Mouse (Mus musculus) retina, adult 2 months (tissue): ENCODE data around the gene Cd37.
"Not testable (repeated sequence)": the region's sequence is repeated elsewhere in the genome, so short reads cannot be mapped to it uniquely, and the experiment has no call there.

Experiments used
- DNase-seq: peaks from one replicate; pipeline ENCODE4 v3.0.0-alpha.2; 2012; ENCODE audit warnings: low read depth, low spot score

Cd37 gene

DNA sequence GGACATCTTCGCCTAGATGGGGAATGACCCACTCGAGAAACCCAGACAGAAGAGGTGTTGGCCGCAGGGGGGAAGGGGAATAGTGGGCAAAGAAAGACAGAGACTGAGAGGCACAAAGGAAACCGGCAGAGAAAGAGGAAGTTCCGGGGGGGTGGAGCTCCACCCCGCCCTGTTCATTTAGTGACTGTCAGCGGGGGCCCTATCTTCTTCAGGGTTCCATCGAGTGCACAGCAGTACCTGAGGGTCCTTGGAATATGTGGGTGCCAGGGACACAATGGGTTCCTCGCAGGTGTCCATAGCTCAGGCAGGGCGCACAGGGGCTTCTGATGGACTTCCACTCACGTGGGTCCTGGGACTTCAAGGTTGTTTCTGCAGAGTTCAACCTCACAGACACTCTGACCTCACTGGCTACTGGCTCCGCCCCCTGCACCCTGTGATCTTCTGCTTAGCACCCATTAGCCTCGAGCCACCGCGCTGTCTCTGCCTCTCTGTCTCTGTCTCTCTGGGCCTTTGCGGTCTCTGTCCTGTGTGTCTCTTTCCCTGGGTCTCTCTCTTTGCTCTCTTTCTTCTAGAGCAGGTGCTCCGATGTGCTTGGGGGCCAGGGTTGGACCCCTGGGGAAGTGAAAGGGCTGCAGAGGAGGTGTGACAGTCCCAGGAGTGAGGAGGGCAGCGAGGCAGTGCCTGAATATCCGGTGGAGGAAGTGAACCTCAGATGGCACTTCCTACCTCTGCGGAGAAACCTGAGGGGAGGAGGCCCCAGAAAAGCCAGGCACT is at the start of gene Cd37:
TSS of gene Cd37 (minus strand) at position 393 of the 774 bp plus-strand sequence.
- no peak for DNase-seq

DNA sequence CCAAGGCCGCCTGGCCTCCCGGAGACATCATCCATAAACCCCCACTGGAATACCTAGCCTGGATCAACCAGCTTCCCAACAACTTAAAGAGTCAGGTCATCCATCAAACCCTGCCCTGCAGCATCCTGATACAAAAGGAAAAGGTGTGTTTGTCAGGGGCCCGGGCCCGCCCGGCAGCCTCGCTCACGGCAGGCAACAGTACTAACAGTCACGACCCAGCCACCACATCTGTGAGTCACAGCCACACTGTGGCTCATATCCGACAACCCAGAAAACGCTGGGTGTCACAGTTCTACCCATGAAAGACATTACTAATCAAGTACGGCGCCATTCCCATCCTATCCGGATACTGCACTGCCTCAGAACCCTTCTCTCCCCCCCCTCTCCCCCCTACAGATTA is 47.6 kb upstream of the Cd37 start:
- no peak for DNase-seq

DNA sequence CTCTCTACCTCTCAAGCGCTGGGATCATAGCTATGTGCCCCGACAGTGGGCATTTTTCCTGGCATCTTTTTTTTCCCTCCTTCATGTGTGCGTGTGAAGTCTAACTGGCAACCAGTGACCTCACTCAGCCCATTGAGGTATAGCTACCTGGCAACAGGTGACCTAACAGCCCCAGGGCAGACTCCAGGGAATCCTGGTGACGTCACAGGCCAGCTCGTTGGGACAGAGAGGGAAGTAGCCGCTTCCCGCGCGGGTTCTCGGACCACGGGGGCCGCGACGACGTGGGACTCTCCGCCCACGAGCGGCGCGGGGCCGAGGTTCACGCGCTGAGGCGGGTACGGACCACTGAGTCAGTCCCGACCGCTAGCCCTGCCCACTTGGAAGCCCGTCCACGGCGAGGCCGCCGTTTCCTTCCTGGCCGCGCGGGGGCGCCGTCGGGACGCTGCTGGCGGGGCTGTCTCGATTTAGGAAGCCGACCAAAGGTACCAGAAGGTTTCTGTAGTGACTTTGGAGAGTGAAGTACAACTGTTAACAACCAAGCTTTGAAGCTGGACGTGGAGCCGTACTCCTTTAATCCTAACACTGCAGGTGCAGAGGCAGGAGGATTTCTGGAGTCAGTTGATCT is 38.3 kb upstream of the Cd37 start, which contains the start of gene Slc6a21:
TSS of gene Slc6a21 (plus strand) at position 378 of the 625 bp plus-strand sequence.
- no peak for DNase-seq

DNA sequence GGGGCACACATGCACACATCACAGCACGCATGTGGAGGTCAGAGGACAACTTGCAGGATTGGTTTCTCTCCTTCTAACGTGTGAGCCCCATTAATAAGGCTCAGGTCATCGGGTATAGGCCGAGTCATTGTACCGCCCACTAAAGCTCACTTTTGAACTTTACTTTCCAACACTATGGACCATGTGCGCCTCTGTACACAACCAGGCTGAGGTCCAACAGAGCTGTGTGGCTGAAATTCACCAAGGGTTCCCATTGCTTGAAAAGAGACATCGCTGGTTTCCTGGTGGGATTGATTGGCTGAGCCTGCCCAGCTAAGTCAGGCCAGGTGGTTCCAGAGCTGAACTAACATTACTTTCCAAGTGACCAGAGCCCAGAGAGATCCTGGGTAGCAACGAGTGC is 34.8 kb upstream of the Cd37 start:
- DNase-seq = no peak

DNA sequence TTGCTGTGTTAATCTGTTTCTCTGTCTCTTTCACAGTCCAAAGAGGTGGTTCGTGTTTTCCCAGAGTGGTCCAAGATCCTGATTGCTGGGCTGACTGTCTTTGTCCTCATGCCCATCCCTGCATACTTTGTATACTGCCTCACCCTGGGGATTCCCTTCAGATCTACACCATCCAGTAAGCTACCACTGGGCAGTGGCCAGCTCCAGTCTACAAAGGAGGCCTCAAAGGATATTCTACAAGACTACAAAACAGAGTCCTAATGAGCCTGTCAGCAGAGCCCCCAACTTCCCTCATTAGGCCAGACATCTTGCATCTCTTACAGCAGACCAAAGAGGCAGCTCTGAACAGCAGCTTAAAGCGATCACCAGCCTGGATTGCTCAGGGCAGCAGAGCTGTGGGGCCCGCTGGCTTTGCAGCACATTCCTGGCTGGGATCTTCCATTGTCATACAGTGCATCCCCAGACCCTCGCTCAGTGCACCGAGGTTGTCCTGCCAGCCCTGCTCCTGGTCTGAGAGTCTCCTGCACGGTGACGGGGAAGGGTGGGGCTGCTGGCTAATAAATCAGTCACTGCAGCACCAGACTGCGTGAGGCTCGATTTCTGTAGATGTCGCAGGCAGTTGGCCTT is 34.0 kb upstream of the Cd37 start:
- DNase-seq = no peak

DNA sequence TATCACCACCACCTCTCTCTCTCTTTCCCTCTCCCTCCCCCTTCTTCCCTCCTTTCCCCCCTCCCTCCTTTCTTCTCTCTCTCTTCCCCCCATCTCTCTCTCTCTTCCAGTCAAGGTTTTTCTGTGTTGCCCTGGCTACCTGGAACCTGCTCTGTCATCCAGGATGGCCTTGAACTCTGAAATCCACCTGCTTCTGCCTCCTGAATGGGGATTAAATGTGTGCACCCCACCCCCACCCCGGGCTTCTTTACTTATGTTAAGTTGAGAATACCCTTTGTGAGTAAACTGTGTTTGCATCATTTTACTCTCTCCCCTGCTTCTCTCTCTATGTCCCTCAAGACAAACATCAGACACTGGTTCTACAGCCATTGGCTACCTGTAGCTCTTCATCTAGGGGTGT is 26.6 kb upstream of the Cd37 start:
- no peak for DNase-seq

DNA sequence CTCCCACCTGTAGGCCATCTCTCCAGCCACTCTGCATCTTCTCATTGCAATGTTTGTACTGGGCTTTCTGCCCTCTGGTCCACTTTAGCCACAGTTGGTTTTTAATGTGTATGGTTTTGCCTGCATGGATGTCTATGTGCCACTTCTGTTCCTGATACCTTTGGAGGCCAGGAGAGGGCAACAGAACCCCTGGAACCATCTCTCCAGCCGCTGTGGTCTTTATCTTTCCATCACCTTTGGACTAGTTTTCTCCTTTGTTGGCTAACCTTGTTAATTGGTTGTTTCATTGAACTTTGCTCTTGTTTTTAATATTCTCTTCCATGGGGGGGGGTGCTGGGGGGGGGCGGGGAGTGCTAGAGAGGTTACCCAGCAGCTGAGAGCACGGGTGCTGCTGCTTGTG is 25.4 kb upstream of the Cd37 start:
- no peak for DNase-seq

DNA sequence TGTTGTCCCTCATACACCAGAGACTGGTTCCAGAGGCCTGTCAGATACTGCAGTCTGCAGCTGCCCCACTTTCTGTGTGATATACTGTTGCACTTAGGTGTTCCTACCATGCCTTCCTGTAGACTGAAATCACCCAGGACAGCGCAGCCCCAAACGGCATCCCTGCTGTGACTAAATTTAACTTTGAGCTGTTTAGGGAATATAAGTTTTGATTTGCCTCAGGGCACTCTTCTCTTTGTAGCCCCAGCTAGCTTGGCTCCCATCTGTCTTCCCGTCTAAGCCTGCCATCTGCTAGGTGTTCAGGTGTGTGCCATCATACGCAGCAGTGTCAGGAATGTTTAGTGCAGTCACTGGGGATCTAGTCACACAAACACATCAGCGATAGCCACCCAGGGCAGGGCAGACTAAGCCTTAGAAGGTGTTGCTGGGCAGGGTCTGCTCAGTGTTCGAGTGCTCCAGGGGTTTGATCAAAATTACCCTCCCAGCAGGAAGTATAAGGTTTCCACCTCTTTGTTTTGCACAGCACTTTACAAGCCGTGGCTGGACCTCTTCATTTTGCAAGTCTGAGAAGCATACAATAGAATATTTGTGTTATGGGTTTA is 24.2 kb upstream of the Cd37 start:
- DNase-seq = no peak

DNA sequence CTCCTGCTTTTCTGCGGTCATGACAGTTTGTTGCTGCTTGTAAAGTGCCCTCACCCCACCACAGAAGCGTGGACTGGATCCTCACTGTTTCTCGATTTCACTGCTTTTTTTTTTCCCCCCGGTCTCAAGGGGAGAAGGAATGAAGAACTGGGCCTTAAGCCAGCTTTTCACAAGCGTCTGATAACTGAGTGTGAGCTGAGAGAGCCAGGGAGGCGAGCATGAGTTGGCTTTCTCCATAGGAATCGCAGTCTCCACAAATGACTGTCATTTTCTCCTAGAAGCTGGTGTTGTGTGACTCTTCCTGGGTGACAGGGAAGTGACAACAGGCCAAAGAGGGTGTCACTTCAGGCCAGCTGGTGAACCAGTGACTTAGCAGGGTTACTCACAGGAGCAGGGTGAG is 23.4 kb upstream of the Cd37 start:
- no peak for DNase-seq

DNA sequence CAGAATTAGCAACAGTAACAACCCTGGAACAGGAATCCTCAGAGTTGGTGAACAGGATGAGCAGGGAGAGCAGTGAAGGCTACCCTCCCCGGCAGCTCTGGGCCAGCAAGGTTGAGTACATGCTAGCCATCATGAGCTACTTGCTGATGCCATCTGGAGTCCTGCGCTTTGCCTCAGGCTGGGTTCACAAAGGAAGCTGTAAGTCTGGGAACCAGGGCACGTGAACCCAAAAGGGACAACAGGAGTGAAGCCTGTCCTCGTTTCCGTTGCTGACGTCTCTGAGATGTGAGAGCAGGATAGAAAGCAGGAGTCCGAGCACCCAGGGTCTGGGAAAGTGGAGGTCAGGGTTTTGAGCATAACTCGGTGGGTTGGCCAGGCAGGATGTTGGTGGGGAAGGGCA is 20.4 kb upstream of the Cd37 start:
- no peak for DNase-seq

DNA sequence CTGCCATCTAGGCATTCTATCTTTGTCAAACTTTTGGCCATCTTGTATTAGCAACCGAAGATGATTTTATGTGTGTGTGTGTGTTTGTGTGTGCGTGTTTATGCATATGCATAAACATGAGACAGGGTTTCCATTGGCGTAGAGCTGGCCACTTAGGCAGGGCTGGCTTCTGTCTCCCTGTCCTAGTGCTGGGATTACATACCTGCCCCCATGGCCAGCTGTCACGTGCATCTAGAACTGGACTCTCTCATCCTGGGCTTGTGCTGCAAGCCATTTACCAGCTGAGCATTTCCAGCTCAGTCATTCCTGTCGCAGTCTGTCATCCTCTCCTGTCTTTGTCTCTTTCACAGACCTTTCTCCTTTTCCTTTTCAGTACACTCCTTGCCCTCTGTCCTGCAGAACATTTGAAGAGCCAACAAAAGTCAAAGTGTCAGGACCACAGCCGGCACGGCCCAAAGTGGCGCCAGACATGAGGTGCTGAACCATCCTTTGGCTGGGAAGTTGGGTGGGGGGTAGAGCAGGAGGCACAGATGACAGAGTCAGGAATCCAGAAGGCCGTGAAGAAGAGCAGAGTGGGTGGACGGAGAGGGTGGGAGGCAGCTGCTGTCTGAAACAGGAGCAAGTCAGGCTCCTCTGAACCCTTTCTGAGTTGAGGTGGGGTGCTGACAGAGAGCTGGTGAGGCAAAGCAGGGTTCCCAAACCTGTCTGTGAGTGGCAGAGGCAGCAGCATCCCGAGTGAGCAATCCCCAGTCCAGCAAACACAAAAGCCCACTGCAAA is 18.3 kb upstream of the Cd37 start:
- no peak for DNase-seq

DNA sequence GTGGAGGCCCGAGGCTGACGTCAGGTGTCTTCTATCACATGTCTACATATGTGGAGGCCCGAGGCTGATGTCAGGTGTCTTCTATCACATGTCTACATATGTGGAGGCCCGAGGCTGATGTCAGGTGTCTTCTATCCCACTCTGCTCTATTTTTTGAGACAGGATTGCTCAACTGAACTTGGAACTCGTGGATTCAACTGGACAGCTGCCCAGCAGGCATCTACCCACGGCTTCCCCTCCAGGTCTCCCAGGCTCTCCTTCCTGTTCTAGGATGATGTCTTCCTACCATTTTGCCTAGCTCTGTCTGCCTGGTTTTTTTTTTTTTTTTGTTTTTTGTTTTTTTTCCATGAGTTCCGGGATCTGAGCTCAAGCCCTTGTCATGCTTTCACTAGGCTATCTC is 16.9 kb upstream of the Cd37 start:
- DNase-seq = not testable (repeated sequence)

DNA sequence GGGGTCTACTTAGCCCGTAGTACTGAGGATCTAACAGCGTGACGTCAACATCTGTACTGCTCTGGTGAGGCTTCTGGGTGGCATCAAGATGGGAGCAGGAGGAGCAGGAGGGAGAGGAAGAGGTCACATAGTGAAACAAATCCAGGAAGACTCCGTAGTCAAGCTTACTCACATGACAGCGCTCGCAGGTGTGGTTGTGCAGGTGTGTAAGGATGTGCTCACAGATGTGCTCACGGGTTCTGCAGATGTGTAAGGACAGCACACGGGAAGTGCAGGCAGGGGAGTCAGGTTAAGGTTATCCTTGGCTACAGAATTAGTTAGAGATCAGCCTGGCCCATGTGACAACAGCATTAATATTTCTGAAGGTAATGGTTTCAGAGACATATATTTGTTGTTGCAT is 14.9 kb upstream of the Cd37 start:
- no peak for DNase-seq

DNA sequence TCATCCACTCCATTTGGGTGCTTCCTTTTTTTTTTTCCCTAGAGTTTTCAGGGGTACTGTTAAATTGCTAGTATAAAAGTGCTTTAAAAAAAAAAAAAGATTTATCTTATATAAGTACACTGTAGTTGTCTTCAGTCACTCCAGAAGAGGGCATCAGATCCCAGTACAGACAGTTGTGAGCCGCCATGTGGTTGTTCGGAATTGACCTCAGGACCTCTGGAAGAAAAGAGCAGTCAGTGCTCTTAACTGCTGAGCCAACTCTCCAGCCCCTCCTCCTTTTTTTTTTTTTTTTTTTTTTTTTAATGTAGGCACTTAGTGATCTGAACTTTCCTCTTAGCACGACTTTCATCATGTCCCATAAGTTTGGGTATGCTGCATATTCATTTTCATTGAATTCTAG is 8.8 kb upstream of the Cd37 start:
- no peak for DNase-seq

DNA sequence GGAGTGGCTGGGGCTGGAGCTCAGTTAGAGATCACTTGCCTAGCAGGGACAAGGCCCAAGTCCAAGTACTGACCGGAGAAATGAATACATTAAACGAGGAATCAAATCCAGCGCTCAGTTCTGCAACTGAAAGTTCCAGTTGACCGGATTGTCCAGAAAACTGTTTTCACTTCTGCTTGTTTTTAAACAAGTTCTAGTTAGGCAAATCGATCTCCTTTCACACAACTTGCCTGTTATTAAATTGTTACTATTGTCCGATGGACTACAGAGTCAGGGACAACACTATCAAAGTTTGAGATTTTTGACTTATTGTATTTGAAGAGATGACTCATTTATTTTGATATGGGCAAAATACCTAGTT is 2.5 kb upstream of the Cd37 start:
- no peak for DNase-seq

DNA sequence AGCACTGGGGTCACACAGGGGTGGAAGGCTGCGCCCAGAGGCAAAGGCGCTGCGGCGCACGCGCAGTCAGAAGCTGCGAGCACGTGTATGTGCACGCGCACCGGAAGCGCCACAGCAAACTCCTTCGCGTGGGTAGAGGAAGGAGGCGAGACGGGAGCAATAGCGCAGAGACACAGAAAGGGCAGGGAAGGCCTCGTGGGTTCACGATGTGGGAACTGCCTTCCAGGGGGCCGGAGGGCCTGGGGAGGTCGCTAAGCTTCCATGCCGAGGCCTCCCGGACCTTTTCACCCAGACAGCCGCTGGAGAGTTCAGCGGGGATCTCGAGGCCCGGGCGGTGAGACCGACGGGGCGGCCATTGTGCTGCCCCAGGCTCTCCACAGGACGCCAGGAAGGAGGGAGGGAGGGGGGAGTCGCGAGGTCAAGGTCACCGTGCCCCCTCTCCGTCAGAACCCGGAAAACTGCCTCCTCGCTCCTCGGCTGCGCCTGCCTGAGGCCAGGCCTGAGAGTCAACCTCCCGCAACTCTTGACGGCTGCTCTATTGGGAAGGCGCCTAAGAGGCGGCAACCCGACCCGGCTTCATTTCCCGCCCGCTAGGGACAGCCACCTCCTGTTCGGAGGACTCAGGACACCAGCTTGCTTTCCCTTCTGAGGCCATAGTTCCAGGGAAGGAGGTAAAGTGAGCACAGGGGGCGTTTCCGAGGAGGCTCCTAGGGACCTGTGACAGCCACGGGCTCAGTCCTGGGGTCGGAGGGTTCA is 1.9 kb upstream of the Cd37 start, which contains the start of gene Slc6a16:
TSS of gene Slc6a16 (plus strand) at position 453 of the 756 bp plus-strand sequence.
- DNase-seq = no peak

DNA sequence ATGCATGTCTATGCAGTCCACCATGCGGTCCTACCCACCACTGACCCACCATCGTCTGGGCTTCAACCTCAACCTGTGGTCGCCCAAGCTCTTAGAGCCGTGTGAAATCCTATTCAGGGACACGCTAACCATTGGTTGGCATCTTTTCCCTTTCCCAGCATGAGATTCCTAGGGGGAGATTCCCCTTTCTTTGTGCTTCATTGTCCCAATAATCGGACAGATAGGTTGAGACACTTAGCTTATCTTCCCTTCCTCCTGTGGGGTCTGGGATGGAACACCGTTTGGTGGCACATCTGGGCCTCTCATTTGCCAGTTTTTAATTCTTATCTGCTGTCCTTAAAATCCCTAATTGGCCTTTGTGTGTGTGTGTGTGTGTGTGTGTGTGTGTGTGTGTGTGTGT is 1.2 kb upstream of the Cd37 start:
- DNase-seq = no peak

DNA sequence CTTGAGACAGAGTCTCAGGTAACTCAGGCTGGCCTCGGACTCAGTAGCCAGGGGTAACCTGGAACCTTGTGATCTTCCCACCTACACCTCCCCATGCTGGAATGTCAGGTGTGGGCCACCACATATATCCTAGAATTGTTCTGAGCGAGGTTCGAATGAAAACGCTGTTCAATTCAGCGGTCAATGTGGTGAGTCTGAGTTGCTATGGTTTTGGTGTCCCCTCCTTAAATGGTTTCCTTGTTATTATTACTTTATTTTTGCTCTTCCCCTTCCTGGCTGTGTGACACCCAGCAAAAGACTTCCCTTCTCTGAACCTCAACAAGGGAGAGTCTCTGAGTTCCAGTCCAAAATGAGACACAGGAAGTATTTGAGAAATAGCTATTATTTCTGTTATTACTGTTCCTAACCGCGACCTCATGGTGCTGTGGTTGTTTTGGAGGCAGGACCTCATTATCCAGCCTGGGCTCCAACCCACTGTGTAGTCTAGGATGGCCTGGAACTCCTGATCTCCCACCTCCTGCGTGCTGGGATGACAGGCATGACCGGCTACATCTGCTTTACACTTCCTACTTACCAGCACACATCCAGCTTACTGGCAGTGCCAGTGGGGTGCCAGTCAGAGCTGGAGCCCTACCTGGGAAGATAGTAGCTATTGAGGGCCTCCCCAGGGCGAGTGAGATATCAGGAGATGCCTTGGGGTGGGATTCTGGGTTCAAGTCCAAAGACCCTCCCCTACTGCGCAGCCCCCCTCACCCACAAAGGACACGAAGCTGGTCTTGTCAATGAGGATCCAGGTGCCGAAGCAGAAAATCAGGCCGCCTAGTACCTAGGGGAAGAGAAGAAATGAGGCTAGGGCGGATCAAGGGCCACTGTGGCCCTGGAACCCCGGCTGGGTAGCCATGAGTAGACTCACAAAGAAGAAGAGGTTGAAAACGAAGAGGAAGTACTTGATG is 892 bp downstream of the Cd37 start:
- DNase-seq = no peak

DNA sequence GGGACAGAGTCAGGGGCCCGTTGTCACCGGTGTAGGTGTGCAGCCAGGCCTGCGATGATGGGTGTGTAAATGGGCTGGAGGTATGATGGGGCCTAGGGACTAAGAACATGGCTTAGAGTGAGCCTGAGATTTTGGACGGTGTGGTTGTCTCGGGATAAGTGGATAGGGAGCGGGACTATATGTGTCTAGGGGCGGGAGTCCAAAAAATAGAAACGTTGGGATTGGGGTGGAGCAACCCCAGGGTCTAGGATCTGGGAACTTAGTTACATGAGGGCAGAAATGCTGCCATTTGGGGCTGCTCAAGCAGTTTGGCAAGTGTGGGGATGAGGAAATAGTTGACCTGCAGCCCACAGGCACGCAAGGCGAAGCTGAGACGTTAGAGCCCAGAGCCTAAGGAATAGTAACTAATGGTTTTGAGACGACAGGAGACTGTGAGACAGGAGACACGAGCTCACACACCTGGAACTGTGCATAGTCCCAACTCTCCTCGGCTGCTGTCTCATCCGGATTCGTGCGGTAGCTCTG is 3.2 kb downstream of the Cd37 start:
- no peak for DNase-seq
